Mouse (Mus musculus): ENCODE results near the gene Tgm4. TPM values are rescaled to one million over a fixed set of nuclear protein-coding genes. Genes with fewer than 3 reads are reported as not detected.

The Tgm4 gene
- polyA plus RNA-seq, 1 experiment: 0.36 TPM

GRCm38 (mm10) chr9:123112805-123113521, 78.4 kb downstream of the Tgm4 start, which contains the start of the genes Zdhhc3 and Exosc7:
TSS of gene Zdhhc3 (minus strand) at chr9:123113205.
TSS of gene Exosc7 (plus strand) at chr9:123113215.
- WGBS: under 1% methylated on average over 79 of the region's 79 CpGs
- DNase-seq: peak; percentile 81

GRCm38 (mm10) chr9:123113931-123114330, 79.4 kb downstream of the Tgm4 start:
- Histone ChIP-seq H3K4me1 (replicated peaks; ENCODE audit: control insufficient read depth, insufficient read depth, low read length) (peaks cover 10% of the 10 kb centered on the region), H3K4me3 (ENCODE audit: control insufficient read depth, insufficient read depth, low read length) (no peak overlapping the region), H3K27ac (ENCODE audit: control insufficient read depth, insufficient read depth, low read length) (no peak overlapping the region), H3K36me3 (ENCODE audit: control insufficient read depth, insufficient read depth, low read length) (peaks cover 2% of the 10 kb centered on the region), H3K27me3 (ENCODE audit: control insufficient read depth, insufficient read depth, low read length) (no peaks in the 10 kb centered on the region)
- 59% methylated on average over 6 of the region's 6 CpGs for WGBS
- TF ChIP-seq POLR2A (IDR thresholded peaks at IDR 0.05; ENCODE audit: control insufficient read depth, extremely low read depth, insufficient read depth, low read length, poor library complexity) (no peak), CTCF (IDR thresholded peaks at IDR 0.05; ENCODE audit: borderline replicate concordance, control insufficient read depth, extremely low read depth, insufficient read depth, low read length, poor library complexity) (no peak)
- DNase-seq: no peak

More at GRCm38 (mm10) chr9:123112805-123113521, 78.4 kb downstream of the Tgm4 start, which contains the start of the genes Zdhhc3 and Exosc7:
- Histone ChIP-seq H3K36me3 (ENCODE audit: control insufficient read depth, insufficient read depth, low read length) (no peaks in the 10 kb centered on the region), H3K4me3 (ENCODE audit: control insufficient read depth, insufficient read depth, low read length) (peak within 1 kb of the TSS; percentile 96), H3K27ac (ENCODE audit: control insufficient read depth, insufficient read depth, low read length) (no peak within 1 kb of the TSS), H3K27me3 (ENCODE audit: control insufficient read depth, insufficient read depth, low read length) (no peaks in the 10 kb centered on the region), H3K4me1 (replicated peaks; ENCODE audit: control insufficient read depth, insufficient read depth, low read length) (peaks cover 10% of the 10 kb centered on the region)
- no peak; the same call in 1 of the 2 replicates for TF ChIP-seq CTCF (IDR thresholded peaks at IDR 0.05; ENCODE audit: borderline replicate concordance, control insufficient read depth, extremely low read depth, insufficient read depth, low read length, poor library complexity)
- peak; percentile 83 for TF ChIP-seq POLR2A (IDR thresholded peaks at IDR 0.05; ENCODE audit: control insufficient read depth, extremely low read depth, insufficient read depth, low read length, poor library complexity)

- H3K4me1 ChIP-seq (replicated peaks; ENCODE audit: control insufficient read depth, insufficient read depth, low read length): peaks cover 10% of the 10 kb centered on the region
- 93% methylated on average over 1 of the region's 1 CpGs for WGBS
- no peak for DNase-seq
- no peaks in the 10 kb centered on the region for H3K27me3 ChIP-seq (ENCODE audit: control insufficient read depth, insufficient read depth, low read length)
- TF ChIP-seq POLR2A (IDR thresholded peaks at IDR 0.05; ENCODE audit: control insufficient read depth, extremely low read depth, insufficient read depth, low read length, poor library complexity): no peak
- TF ChIP-seq CTCF (IDR thresholded peaks at IDR 0.05; ENCODE audit: borderline replicate concordance, control insufficient read depth, extremely low read depth, insufficient read depth, low read length, poor library complexity): no peak
- no peak overlapping the region for H3K4me3 ChIP-seq (ENCODE audit: control insufficient read depth, insufficient read depth, low read length)
- H3K36me3 ChIP-seq (ENCODE audit: control insufficient read depth, insufficient read depth, low read length): peaks cover 18% of the 10 kb centered on the region
- H3K27ac ChIP-seq (ENCODE audit: control insufficient read depth, insufficient read depth, low read length): no peak overlapping the region
Observed at GRCm38 (mm10) chr9:123115566-123115965, 81.0 kb downstream of the Tgm4 start.

Other genes with a start within 250 kb of the Tgm4 start
- gene Tcaim, start 229.2 kb upstream of the Tgm4 start, polyA plus RNA-seq (2012; rRNA removed): 3.6 and 4.5 TPM in 2 replicates
- not detected in 2 replicates for gene Gm35549, start 190.7 kb upstream of the Tgm4 start, polyA plus RNA-seq (2012; rRNA removed)
- 55.0 and 56.2 TPM in 2 replicates for gene Zfp445, start 168.7 kb upstream of the Tgm4 start, polyA plus RNA-seq (2012; rRNA removed)
- 2.8 and 3.0 TPM in 2 replicates for gene Zkscan7, start 149.0 kb upstream of the Tgm4 start, polyA plus RNA-seq (2012; rRNA removed)
- gene Zfp105, start 111.7 kb upstream of the Tgm4 start, polyA plus RNA-seq (2012; rRNA removed): 0.20 and 0.23 TPM in 2 replicates
- gene 1110059G10Rik, start 83.7 kb upstream of the Tgm4 start, polyA plus RNA-seq (2012; rRNA removed): 2.9 and 3.2 TPM in 2 replicates
- gene Kif15, start 83.7 kb upstream of the Tgm4 start, polyA plus RNA-seq (2012; rRNA removed): 40.1 and 62.8 TPM in 2 replicates
- gene Tmem42, start 13.4 kb upstream of the Tgm4 start, polyA plus RNA-seq (2012; rRNA removed): 15.7 and 18.5 TPM in 2 replicates
- gene Zdhhc3, start 78.5 kb downstream of the Tgm4 start, polyA plus RNA-seq (2012; rRNA removed): 173 and 229 TPM in 2 replicates
- gene Exosc7, start 78.5 kb downstream of the Tgm4 start, polyA plus RNA-seq (2012; rRNA removed): 40.4 and 41.3 TPM in 2 replicates
- gene Clec3b, start 116.2 kb downstream of the Tgm4 start, polyA plus RNA-seq (2012; rRNA removed): 19.2 and 20.0 TPM in 2 replicates
- gene Cdcp1, start 181.3 kb downstream of the Tgm4 start, polyA plus RNA-seq (2012; rRNA removed): 8.3 and 10.3 TPM in 2 replicates
- 14.1 and 22.0 TPM in 2 replicates for gene Tmem158, start 226.0 kb downstream of the Tgm4 start, polyA plus RNA-seq (2012; rRNA removed)

Measured in thymus, adult 2 months (tissue).